Mouse (Mus musculus): ENCODE measurements around the gene Arl11. TPM values are rescaled to one million over a fixed set of nuclear protein-coding genes. Genes with fewer than 3 reads are reported as not detected.

Gene Arl11
- total RNA-seq, 2 experiments from 2014 or later, result 0.23 to 0.48 TPM

DNA sequence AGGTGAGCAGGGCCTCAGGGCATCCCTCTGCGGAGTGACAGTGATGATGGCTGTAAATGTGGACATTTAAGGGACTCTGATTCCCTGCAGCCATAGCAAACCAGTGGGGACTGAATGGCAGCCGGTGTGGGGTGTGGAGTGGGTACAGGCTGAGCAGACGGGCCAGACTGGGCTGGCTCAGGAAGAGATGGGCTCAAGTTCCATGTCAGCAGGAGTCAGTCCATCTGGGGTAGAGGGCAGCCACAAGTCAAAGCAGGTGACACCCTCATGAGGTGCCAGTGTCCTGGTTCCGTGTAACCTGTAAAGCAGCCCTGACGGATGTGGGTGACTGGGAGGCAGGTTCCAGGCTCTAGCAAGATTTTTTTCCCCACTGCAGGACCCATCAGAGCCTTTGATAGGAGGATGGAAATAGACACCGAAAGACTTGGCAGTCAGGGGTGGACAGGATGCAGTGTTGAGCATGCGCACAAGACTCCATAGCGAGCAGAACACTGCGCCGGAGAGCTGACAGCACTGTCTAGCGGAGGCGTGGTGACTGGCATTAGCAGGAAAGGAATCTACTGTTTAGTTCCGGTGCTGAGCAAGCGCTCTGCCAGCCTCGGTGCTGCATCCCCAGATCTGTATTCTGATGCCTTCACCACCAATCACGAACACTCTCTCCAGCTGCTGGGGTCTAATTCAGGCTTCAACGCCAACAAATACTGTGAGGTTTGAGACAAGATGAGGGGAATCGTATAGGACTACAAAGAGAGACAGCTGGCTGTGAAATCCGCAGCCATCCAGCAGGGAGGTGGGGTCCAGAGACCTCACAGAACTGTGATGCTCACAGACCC, 18.3 kb downstream of the Arl11 start:
- DNase-seq, result peak; percentile 79

DNA sequence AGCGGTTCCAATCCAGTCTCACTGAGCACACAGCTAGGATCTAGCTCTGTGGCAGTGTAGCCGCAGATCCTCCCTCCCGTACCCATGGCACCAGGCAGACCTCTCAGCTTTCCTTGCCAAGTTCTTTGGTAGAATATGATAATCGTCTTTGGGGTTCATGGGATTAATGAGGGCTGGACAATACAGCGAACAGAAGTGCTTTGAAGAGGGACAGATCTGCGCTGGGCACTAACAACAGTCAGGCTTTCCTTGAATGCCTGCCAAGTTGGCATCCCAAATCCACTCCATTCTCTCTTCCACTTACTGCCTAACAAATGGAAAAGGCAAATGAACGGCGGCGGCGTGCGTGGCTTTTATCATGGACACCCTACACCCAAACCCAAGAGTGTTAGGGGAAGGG, 21.0 kb downstream of the Arl11 start:
- DNase-seq, result no peak

DNA sequence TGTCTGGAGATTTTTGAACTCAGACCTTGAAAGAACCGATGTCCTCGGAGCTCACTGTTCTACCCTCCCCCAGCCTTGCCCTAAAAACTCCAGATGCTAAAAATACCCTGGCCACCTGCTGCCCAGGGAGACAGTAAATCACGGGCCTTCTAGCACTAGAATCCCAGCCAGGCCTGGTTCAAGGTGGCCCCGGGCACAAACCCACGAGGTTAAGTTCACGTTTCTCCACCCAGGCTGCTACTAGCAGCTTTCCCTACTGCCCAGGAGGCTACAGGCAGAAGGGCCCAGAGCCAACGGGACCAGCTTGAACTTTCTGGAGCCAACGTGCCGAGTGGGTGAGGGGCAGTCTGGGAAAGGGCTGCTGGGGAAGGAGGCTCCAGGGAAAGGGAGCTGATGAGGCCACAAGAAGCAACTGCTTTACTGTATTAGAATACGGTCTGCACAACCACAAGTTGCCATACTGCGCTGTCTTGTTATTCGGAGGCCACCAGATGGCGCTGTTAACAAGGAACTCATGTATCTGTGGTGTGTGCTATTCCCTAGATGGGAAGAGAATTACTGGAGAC, 21.5 kb downstream of the Arl11 start:
- DNase-seq, result peak; percentile 75

DNA sequence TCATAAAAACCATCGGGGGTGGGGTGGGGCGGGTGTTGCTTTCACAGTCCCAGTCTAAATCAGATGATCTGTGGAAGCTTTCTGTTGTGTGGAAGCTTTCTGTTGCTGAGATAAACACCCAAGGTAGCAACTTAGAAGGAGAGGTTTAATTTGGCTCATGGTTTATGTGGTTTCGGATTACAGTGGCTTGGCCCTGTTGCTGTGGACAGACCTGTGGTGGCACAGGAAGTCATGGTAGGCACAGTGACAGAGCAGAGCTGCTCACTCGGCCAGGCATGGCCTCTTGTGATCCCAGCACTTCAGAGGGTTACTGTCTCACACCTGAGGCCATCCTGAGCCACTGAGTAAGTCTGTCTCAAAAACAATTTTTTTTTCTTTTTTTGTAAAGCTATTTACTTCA, 29.8 kb downstream of the Arl11 start:
- no peak for DNase-seq

DNA sequence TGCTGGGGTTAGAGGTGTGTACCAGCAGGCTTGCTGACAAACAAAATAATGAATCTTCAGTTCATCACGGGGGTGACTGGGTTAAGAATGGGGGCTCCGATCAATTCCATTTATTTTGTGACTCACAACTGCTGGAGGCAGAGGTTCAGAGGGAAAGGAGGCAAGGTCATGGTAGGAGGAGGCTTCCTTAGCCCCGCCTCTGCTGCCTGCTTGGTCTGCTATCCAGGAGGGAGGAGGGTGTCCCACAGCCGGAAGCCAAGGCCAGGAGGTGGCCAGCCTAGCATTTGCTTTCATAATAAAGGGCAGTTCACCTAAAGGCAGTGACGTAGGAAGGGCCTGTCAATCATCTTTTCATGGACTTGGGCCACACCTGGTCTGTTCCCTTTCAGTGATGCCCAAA, 35.0 kb downstream of the Arl11 start:
- no peak for DNase-seq

DNA sequence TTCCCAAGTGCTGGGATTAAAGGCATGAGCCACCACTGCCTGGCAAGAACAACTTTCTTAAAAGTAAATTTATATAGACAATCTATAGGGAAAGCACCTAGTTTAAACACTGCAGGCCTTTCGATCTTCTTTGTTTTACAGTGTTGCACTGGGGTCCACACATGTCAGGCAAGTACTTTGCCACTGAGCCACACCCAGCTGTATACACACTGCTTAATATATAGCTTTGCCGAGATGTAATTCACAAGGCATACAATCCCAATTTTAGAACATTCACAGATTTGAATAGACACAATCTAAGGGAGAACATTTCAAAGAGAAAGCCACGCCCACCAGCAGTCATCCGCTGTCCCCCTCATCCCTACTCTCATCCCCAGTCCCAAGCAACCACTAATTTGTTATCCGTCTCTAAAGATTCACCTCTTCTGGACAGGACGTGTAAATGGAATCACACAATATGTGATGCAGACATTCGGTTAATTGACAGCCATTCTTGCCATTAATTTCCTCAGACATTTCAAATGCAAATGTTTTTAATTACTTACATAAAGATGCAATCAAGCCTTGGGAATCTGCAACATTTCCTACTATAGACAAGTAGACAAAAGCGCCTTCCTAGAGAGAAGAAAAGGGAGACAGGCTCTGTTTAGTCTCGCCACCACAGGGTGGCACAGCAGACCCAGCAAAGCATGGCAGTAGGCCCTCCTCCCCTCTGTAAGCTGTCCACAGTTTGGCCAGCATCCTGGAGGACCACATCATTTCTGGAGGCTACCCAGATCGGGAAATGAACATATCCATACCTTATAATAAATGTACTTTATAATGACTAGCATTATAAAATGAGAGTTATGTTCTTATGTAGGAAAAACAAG, 37.5 kb downstream of the Arl11 start:
- DNase-seq, result no peak

DNA sequence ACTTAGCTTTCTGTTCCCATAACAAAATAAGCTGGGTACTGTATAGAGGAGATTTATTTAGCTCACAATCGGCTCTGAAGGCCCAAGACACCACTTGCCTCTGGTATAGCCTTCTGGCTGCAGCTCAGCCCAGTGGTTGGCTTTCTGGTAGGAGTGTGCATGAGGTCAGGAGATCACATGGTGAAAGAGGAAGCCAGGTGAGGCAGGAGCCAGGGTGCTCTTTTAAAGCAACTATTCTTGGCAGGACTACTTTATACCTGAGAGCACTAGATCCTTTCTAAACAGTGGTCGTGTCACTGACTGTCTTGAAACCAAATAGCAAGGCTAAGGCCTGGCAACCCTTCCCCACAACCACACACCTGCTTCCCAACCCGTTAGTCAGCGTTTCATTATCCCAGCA, 40.3 kb downstream of the Arl11 start:
- DNase-seq, result no peak

DNA sequence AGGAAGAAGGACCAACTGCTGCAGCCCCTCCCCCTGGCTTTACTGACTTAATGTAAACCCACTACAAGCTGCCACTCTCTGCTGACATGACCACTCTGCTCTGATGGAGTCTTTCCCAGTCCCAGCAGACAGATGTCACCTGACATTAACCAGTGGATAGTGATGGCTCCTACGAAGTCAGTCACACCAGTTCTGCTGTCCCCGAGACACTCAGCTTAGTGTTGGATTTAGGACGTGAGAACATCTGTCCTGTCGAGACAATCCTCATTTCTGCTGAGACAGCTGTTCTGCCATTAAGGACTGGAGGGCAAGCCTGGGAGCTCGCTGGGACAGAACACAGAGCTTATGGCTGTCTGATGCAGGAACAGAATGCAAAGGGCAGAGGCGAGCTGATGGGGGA, 41.3 kb downstream of the Arl11 start:
- DNase-seq, result no peak

DNA sequence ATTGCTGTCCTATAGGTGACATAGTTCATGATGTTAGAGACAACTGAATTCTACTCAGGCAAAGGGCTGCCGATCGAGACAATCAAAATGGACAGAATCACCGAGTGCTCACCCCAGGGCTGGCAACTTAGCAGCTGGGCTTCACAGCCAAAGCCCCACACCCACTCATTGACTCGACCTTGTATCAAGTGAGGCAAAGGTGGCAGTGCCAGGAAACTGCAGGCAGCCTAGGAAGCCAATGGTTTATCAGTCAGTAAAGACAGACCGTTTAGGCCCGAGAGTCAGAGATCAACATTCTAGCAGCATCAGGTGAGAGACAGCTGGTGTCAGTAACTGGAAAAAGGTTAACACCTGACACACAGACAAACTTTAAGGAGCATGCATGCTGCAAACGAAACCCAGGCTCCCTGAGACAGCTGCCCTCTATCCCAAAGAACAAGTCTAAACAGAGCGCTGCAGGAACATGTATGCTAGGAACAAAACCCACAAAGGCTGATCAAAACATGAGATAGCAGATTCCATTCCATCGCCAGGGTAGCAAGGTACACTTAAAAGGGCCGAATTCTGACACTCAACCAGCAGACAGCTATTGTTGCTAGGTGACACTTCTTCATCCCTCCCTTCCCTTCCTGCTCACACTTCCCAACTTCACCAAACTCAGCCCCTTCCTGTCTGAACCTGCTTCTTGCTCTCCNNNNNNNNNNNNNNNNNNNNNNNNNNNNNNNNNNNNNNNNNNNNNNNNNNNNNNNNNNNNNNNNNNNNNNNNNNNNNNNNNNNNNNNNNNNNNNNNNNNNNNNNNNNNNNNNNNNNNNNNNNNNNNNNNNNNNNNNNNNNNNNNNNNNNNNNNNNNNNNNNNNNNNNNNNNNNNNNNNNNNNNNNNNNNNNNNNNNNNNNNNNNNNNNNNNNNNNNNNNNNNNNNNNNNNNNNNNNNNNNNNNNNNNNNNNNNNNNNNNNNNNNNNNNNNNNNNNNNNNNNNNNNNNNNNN, 45.0 kb downstream of the Arl11 start:
- DNase-seq, result no peak

DNA sequence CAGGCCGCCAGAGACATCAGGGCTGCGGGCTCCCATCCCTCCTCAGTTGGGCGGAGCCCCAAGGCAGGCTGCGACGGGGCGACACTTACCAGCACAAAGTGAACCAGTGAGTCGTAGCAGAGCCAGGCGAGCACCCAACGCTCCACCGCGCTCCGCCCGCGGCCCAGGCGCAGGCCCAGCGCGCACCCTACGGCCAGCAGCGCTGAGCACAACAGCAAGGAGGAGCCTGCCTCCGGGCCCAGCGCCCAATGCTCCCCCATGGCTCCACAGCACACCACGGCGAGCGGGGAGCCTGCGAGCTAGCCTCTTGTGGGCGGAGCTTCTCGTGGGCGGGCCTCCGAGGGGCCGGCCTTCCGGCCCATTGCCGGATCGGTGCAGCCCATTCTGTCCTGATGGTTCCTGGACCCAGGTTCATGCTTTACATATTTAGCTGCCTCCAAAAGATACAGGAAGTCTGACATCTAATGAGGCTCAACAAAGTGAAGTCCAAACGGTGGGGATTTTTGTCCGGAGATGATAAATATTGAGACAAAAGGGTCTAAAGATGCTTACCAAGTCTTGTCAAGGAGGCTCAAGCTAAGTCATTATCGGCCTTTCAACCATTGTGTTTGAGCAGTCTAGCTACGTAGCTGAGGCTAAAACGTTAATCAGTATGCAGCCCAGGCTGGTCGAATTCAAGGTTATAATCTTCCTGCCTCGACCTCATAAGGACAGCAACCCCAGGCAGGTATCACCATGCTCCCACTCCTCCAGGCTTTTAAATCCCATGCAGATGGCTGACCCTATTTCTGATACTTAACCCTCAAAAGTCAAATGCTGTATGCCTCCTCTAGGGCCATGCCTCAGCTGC, 50.8 kb downstream of the Arl11 start, which contains the start of gene Ebpl:
Gene Ebpl (minus strand): TSS at position 309 of the 850 bp plus-strand sequence.
- peak; percentile 94 for DNase-seq

DNA sequence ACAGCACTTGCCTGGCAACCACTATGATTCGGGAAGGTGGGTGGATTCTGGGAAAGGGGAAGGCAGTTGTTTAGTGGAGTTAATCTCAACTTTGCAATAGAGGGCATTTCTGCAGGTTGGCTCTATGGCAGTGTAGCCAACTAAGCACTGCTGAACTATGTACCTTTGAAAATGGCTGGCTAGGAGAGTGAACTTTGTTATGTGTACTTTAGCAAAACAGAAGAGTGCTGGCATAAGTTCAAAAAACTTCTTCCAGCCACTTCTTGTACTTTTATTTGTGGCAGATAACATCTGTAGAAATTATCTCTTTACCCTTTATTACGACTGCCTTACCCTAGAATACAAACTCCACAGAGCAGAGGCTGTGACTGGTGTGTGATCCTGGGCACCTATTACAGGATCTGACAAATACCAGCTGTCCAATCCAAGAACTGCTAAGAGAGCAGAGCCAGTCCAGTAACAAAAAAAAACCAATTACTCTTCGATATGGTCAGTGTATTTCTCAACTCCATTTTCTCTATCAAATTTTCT, 51.5 kb downstream of the Arl11 start:
- no peak for DNase-seq

Other genes starting within 250 kb of the Arl11 start
- gene Sacs, start 171.3 kb upstream of the Arl11 start, total RNA-seq (2021), result 10 to 100 TPM; 15.8 to 17.2 TPM
- 100 to 1,000 TPM; 142 to 155 TPM for gene Sgcg, start 51.3 kb upstream of the Arl11 start, total RNA-seq (2021)
- gene Ebpl, start 50.7 kb downstream of the Arl11 start, total RNA-seq (2021), result 1 to 10 TPM in 1 of 2 experiments, under 1 TPM in 1; 0.84 to 1.4 TPM
- gene Kpna3, start 130.1 kb downstream of the Arl11 start, total RNA-seq (2021), result 10 to 100 TPM; 89.3 to 89.8 TPM
- gene Spryd7, start 247.1 kb downstream of the Arl11 start, total RNA-seq (2021), result 10 to 100 TPM; 37.5 to 42.2 TPM

Data from gastrocnemius, postnatal 25 days (tissue).